Mouse (Mus musculus): ENCODE results near the gene Chil1.

DNA sequence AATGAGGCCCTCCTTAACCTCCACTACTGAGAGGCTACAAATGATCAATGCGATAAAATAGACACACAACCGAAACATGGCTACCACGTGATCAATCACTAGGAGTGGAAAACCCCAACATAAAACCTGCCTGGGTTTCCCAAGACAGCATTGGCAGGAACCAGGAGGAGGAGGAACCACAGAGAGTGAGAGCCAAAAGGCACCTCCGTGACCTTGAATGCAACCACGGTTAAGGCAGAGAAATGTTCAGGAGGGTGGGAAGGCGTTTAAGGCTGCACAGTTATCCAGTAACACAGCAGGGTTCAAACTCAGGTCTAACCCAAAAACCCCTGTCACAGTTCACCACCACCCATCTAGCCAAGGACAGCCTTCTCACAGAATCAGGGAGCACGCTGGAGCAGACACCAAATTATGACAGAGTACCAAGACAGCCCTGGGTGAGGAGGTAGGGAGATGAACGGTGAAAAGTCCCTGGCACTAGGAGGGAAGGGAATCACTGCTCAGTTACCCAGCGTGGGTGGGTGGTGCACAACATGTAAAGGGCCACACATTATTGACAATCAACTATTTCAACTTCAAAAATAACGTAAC, 48.8 kb downstream of the Chil1 start:
- no peak for TF ChIP-seq CTCF (IDR thresholded peaks at IDR 0.05; ENCODE audit: low read depth)
- TF ChIP-seq EP300 (IDR thresholded peaks at IDR 0.05; ENCODE audit: low read depth) = no peak

All from liver, postnatal 0 days (tissue).